Mouse (Mus musculus) midbrain, embryonic 13.5 days (tissue): ENCODE results near the gene Tyw5. TPM values are rescaled to one million over a fixed set of nuclear protein-coding genes. Genes with fewer than 3 reads are reported as not detected.

Source experiments
- polyA plus RNA-seq: library from polyadenylated mRNA; unstranded; fragments of >200 nt; fragmentation: Nextera tagmentation; extraction: Ambion mirVana; gene quantifications from 2 replicates; pipeline ENCODE4 v1.2.1, GENCODE M21; 2015

The Tyw5 gene
- polyA plus RNA-seq, 1 experiment from 2014 or later, result 20.1 TPM

Other genes starting within 250 kb of the Tyw5 start
- gene 1700066M21Rik, start 29.5 kb downstream of the Tyw5 start, polyA plus RNA-seq, result 14.1 and 14.3 TPM in 2 replicates
- 18.6 and 19.1 TPM in 2 replicates for gene Maip1, start 773 bp downstream of the Tyw5 start, polyA plus RNA-seq